Mouse (Mus musculus) hindbrain, postnatal 0 days (tissue): Measurements from ENCODE around the gene Rufy1. TPM values are rescaled to one million over a fixed set of nuclear protein-coding genes. Genes with fewer than 3 reads are reported as not detected.

ENCODE experiments used
- ATAC-seq: fragments of 200-750 bp; cut with Nextera tagmentation; 2 replicates; pipeline ENCODE4 v1.8.0; 2017; ENCODE audit warnings: mild to moderate bottlenecking, moderate TSS enrichment, moderate library complexity
- DNase-seq: peaks from one replicate; pipeline ENCODE4 v3.0.0-alpha.2; 2015; ENCODE audit warnings: low spot score
- H3K27ac ChIP-seq: fragments of 300-500 bp; sonication (generic); 2 replicates; pipeline ENCODE4 v1.5.1; 2014; ENCODE audit warnings: mild to moderate bottlenecking
- H3K27me3 ChIP-seq: fragments of 300-500 bp; sonication (generic); 2 replicates; pipeline ENCODE4 v1.6.1; 2014; ENCODE audit warnings: low read length, mixed read lengths; ENCODE audit not compliant: insufficient read depth
- H3K36me3 ChIP-seq: fragments of 300-500 bp; sonication (generic); 2 replicates; pipeline ENCODE4 v1.6.1; 2014; ENCODE audit warnings: low read length, mixed read lengths; ENCODE audit not compliant: insufficient read depth
- H3K4me1 ChIP-seq: fragments of 300-500 bp; sonication (generic); 2 replicates; pipeline ENCODE4 v1.6.1; 2014; ENCODE audit warnings: antibody characterized with exemption, low read length, mixed read lengths; ENCODE audit not compliant: insufficient read depth
- H3K4me2 ChIP-seq: fragments of 300-500 bp; sonication (generic); 2 replicates; pipeline ENCODE4 v1.6.1; 2014; ENCODE audit warnings: low read depth, mild to moderate bottlenecking, low read length, moderate library complexity, mixed read lengths
- H3K4me3 ChIP-seq: fragments of 300-500 bp; sonication (generic); 2 replicates; pipeline ENCODE4 v1.5.1; 2014; ENCODE audit warnings: low read length
- H3K9ac ChIP-seq: fragments of 300-500 bp; sonication (generic); replicated peaks from 2 replicates; pipeline ENCODE4 v1.6.1; 2014; ENCODE audit warnings: mild to moderate bottlenecking, low read length, moderate library complexity, mixed read lengths
- H3K9me3 ChIP-seq: fragments of 300-500 bp; sonication (generic); 2 replicates; pipeline ENCODE4 v1.6.1; 2016; ENCODE audit warnings: low read length, mixed read lengths
- CTCF ChIP-seq: IDR thresholded peaks from 2 replicates; pipeline ENCODE4 v1.5.1; 2016; ENCODE audit warnings: antibody characterized with exemption, control low read depth, low read depth
- WGBS: fragments of 180-500 bp; shearing (Covaris S2); extraction: QIAGEN DNeasy Blood & Tissue Kit; methylation state at CpG from one replicate; pipeline ENCODE4 v1.1.7; 2014; 5-methylcytosine and 5-hydroxymethylcytosine counted together
- polyA plus RNA-seq: library from polyadenylated mRNA; unstranded; fragments of >200 nt; fragmentation: Nextera tagmentation; extraction: Ambion mirVana; gene quantifications from 2 replicates; pipeline ENCODE4 v1.2.1, GENCODE M21; 2015
- total RNA-seq: library from RNA; depleted of rRNA; stranded (reverse); fragments of >200 nt; gene quantifications from 2 replicates; pipeline ENCODE4 v1.2.3, GENCODE M21; 2014

Rufy1 gene
- total and polyA plus RNA-seq, 2 experiments from 2014 or later = 12.3 to 17.6 TPM

DNA sequence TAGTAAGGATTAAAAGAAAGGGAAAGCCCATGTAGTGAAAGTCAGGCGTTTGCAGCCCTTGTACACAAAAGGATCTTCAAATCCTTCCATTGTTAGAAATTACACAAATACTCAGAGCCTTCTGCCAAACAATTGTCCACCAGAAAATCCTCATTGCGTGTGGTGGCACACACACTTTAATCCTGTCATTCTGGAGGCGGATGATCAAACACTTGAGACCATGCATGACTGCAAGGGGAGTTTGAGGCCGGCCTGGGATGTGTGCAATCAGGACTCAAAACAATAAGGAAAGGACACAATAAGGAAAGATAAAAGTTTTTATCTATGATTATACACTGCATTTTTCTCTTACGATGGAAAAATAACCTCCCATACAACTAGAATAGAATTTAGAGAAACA, 55.5 kb downstream of the Rufy1 start:
- ATAC-seq (no peak), DNase-seq (no peak)
- H3K36me3 ChIP-seq = peaks cover 5% of the 10 kb centered on the region; the same call in 1 of the 2 replicates
- peaks cover 11% of the 10 kb centered on the region for H3K4me1 ChIP-seq
- no peaks in the 10 kb centered on the region for H3K9me3 ChIP-seq
- no peak overlapping the region for H3K27ac ChIP-seq
- H3K4me3 ChIP-seq = no peak overlapping the region
- H3K27me3 ChIP-seq = no peaks in the 10 kb centered on the region
- 71% methylated on average over 5 of the region's 5 CpGs for WGBS
- H3K9ac ChIP-seq = no peak overlapping the region
- no peak for TF ChIP-seq CTCF
- no peak overlapping the region for H3K4me2 ChIP-seq

DNA sequence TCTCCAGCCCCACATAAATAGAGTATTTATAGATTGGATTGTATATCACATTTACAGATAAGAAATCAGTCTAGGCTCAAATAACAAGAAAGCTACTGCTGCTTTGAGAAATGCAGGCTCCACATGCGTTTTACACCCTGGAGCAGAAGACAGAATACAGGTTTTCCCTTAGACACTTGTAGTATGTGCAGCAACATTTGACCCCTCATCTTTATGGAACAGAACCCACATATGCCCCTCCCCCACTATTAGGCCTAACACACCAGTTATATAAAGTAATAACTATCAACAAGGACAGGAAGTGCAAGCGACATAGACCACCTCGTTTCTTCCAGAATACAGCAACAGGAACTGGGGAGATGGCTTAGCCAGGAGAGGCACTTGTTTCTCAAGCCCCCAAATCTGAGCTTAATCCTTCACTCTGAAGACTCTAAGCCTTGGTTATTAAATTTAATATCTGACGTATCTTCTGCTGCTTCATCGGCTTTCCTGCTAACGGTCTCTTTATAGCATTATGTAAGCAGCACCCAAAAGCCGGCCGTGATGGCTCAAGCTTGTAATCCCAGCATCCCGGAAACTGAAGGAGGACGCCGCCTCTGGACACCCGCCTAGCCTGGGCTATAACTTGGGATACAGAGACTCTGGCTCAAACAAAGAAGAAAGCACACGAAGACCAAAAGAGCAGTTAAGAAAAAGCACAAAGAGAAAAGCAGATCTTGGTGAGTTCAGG, 56.5 kb downstream of the Rufy1 start:
- H3K9ac ChIP-seq = no peak overlapping the region
- no peak for ATAC-seq
- H3K36me3 ChIP-seq = peaks cover under 1% of the 10 kb centered on the region; the same call in 1 of the 2 replicates
- no peak for TF ChIP-seq CTCF
- H3K9me3 ChIP-seq = no peaks in the 10 kb centered on the region
- H3K27ac ChIP-seq = no peak overlapping the region
- DNase-seq = no peak
- no peak overlapping the region for H3K4me3 ChIP-seq
- WGBS = 87% methylated on average over 13 of the region's 13 CpGs
- H3K4me2 ChIP-seq = no peak overlapping the region
- H3K4me1 ChIP-seq = peaks cover 6% of the 10 kb centered on the region
- no peaks in the 10 kb centered on the region for H3K27me3 ChIP-seq

DNA sequence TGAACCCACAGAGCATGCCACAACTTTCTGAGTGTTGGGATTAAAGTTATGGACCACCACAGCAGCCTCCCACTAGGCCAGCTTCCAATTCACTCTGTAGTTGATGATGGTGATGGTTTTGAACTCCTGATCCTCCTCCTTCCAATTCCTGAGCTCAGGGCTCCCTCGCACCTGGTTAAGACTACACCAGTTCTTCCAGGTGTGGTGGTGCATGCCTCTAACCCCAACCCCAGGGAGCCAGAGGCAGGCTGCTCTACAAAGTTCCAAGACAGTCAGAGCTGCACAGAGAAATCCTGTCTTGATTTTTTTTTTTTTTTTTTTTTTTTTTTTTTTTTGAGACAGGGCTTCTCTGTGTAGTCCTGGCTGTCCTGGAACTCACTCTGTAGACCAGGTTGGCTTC, 57.3 kb downstream of the Rufy1 start:
- WGBS = 96% methylated on average over 1 of the region's 1 CpGs
- Histone ChIP-seq H3K4me3 (no peak overlapping the region), H3K9ac (no peak overlapping the region), H3K36me3 (no peaks in the 10 kb centered on the region), H3K27ac (no peak overlapping the region), H3K4me1 (peaks cover 4% of the 10 kb centered on the region), H3K4me2 (no peak overlapping the region), H3K9me3 (no peaks in the 10 kb centered on the region), H3K27me3 (no peaks in the 10 kb centered on the region)
- DNase-seq (no peak), ATAC-seq (no peak)
- TF ChIP-seq CTCF = no peak

DNA sequence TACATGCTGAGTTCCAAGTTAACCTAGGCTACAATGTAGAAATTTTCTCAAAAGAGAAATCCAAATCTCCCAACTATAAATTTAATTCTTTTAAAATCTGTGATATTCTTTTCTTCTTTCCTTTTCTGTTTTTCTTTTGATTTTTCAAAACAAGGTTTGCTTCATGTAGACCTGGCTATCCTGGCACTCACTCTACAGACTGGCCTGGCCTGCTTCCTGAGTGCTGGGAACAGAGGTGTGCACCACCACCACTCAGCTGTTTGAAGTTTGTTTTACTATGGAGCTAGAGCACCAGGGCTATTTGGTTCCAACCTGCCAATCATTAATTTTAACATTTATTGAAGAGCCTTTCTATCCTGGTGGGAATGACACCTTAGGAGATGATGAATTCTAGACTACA, 57.8 kb downstream of the Rufy1 start:
- Histone ChIP-seq H3K4me3 (no peak overlapping the region), H3K4me2 (no peak overlapping the region), H3K36me3 (no peaks in the 10 kb centered on the region), H3K9ac (no peak overlapping the region), H3K27me3 (no peaks in the 10 kb centered on the region), H3K9me3 (no peaks in the 10 kb centered on the region), H3K27ac (no peak overlapping the region), H3K4me1 (peaks cover 4% of the 10 kb centered on the region)
- DNase-seq (no peak), ATAC-seq (no peak)
- TF ChIP-seq CTCF = no peak

DNA sequence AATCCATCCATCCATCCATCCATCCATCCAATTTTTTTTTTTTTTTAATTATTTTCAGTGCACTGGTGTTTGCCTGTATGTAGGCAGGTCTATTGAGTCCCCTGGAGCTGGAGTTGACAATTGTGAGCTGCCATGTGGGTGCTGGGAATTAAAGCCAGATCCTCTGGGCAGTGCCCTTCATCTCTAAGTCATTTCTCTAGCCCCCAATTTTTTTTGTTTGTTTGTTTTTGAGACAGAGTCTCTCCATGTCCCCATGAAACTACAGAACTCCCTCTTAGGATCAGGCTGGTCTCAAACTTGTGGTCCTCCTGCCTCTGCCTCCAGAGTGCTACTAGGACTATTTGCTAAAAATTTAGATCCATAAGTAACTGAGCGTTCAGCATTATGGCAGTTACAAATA, 59.0 kb downstream of the Rufy1 start:
- peak; percentile 1; the same call in 1 of the 2 replicates for ATAC-seq
- no peak for TF ChIP-seq CTCF
- Histone ChIP-seq H3K27me3 (no peaks in the 10 kb centered on the region), H3K4me2 (peak overlapping the region; percentile 69), H3K4me1 (peaks cover 4% of the 10 kb centered on the region), H3K9me3 (no peaks in the 10 kb centered on the region), H3K4me3 (peak overlapping the region; percentile 36), H3K9ac (peak overlapping the region; percentile 67), H3K36me3 (no peaks in the 10 kb centered on the region), H3K27ac (peak overlapping the region; percentile 91)
- 91% methylated on average over 1 of the region's 1 CpGs for WGBS
- DNase-seq = no peak

DNA sequence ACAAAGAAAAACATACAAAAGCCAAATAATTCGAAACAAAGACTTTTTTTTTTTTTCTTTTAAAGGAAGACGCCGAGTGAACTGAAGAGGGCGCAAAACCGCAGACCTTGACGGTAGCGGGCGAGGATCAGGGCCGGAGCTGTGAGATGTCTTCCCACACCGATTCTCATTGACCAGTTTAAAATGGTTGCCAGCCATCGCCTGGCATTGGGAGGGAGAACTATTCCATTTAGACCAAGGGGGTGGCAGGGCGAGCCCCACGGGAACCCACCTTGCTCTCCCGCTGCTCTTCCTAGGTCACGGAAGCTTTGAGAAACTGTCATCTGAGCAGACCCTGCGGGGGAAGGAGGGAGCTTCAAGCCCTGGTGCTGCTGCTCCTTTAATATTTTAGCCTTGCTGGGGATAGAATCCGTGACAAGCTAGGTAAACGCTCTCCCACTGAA, 59.5 kb downstream of the Rufy1 start:
- no peaks in the 10 kb centered on the region for H3K27me3 ChIP-seq
- peak; percentile 76 for ATAC-seq

DNA sequence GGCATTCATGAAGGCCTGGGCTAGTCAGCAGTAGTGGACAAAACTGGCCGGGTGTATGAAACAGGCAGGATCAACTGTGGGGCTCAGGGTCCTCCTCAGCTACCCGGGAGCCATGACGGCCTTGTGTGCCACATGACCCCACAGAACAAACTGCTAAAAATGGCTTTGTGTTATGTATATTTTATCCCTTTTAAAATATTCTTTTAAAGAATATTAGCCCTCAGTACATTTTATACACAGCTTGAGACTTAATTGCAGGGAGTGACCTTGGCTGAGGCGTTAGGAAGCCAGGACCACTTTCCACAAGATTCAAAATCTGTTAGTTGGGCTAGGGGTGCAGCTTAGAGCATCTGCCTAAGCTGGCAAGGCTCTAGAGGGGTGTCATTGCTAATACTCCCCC, 60.0 kb downstream of the Rufy1 start:
- Histone ChIP-seq H3K4me3 (peak overlapping the region; percentile 36; the same call in 1 of the 2 replicates), H3K36me3 (no peaks in the 10 kb centered on the region), H3K4me2 (peak overlapping the region; percentile 69)

More for the DNA sequence above, 59.5 kb downstream of the Rufy1 start:
- Histone ChIP-seq H3K9ac (peak overlapping the region; percentile 67), H3K27ac (peak overlapping the region; percentile 91), H3K4me3 (peak overlapping the region; percentile 36), H3K9me3 (no peaks in the 10 kb centered on the region), H3K4me1 (peaks cover 2% of the 10 kb centered on the region), H3K4me2 (peak overlapping the region; percentile 69), H3K36me3 (no peaks in the 10 kb centered on the region)
- peak; percentile 87 for DNase-seq
- TF ChIP-seq CTCF = peak; percentile 69
- WGBS = under 1% methylated on average over 18 of the region's 18 CpGs

More for the DNA sequence above, 60.0 kb downstream of the Rufy1 start:
- DNase-seq (peak; percentile 29), ATAC-seq (peak; percentile 71)
- H3K27ac ChIP-seq = peak overlapping the region; percentile 91
- H3K4me1 ChIP-seq = no peaks in the 10 kb centered on the region; the same call in 1 of the 2 replicates
- H3K9ac ChIP-seq = peak overlapping the region; percentile 67; the same call in 1 of the 2 replicates
- 40% methylated on average over 4 of the region's 4 CpGs for WGBS
- no peaks in the 10 kb centered on the region for H3K27me3 ChIP-seq
- no peaks in the 10 kb centered on the region for H3K9me3 ChIP-seq
- no peak for TF ChIP-seq CTCF
